Mouse (Mus musculus) stomach, embryonic 16.5 days (tissue): ENCODE measurements around the gene Tram2. TPM values are rescaled to one million over a fixed set of nuclear protein-coding genes. Genes with fewer than 3 reads are reported as not detected.
A peak's percentile ranks its signal among the peaks of the same experiment; 100 is the strongest.

Experiments
- ATAC-seq: fragments of 200-750 bp; cut with Nextera tagmentation; 2 replicates; pipeline ENCODE4 v1.8.0; 2017; ENCODE audit warnings: moderate number of reproducible peaks, moderate TSS enrichment; ENCODE audit not compliant: insufficient read depth, low FRiP score
- H3K27ac ChIP-seq: fragments of 300-500 bp; sonication (generic); 2 replicates; pipeline ENCODE4 v1.5.1; 2014; ENCODE audit warnings: low read length
- H3K27me3 ChIP-seq: fragments of 300-500 bp; sonication (generic); 2 replicates; pipeline ENCODE4 v1.6.1; 2014; ENCODE audit warnings: low read length, control low read depth, mixed read lengths; ENCODE audit not compliant: control insufficient read depth, insufficient read depth
- H3K36me3 ChIP-seq: fragments of 300-500 bp; sonication (generic); 2 replicates; pipeline ENCODE4 v1.6.1; 2014; ENCODE audit warnings: low read length; ENCODE audit not compliant: control insufficient read depth, insufficient read depth
- H3K4me1 ChIP-seq: fragments of 300-500 bp; sonication (generic); 2 replicates; pipeline ENCODE4 v1.6.1; 2014; ENCODE audit warnings: low read length, control low read depth, mixed read lengths; ENCODE audit not compliant: control insufficient read depth, insufficient read depth
- H3K4me2 ChIP-seq: fragments of 300-500 bp; sonication (generic); 2 replicates; pipeline ENCODE4 v1.6.1; 2014; ENCODE audit warnings: low read depth, low read length, mixed read lengths
- H3K4me3 ChIP-seq: fragments of 300-500 bp; sonication (generic); replicated peaks from 2 replicates; pipeline ENCODE4 v1.5.1; 2014; ENCODE audit warnings: mild to moderate bottlenecking, low read length
- H3K9ac ChIP-seq: fragments of 300-500 bp; sonication (generic); 2 replicates; pipeline ENCODE4 v1.6.1; 2014; ENCODE audit warnings: low read length
- H3K9me3 ChIP-seq: fragments of 300-500 bp; sonication (generic); replicated peaks from 2 replicates; pipeline ENCODE4 v1.6.1; 2016; ENCODE audit warnings: low read length, control low read depth; ENCODE audit not compliant: control insufficient read depth
- WGBS: fragments of 180-500 bp; shearing (Covaris S2); extraction: QIAGEN DNeasy Blood & Tissue Kit; methylation state at CpG from one replicate; pipeline ENCODE4 v1.1.7; 2014; 5-methylcytosine and 5-hydroxymethylcytosine counted together
- polyA plus RNA-seq: library from polyadenylated mRNA; unstranded; fragments of >200 nt; fragmentation: Nextera tagmentation; extraction: Ambion mirVana; gene quantifications from 2 replicates; pipeline ENCODE4 v1.2.1, GENCODE M21; 2015

The Tram2 gene
- polyA plus RNA-seq, 1 experiment from 2014 or later, result 5.8 TPM

GRCm38 (mm10) chr1:21086291-21086690 lies 7.3 kb upstream of the Tram2 start:
- H3K4me1 ChIP-seq, result no peaks in the 10 kb centered on the region
- 77% methylated on average over 5 of the region's 5 CpGs for WGBS
- no peak overlapping the region for H3K27ac ChIP-seq
- H3K36me3 ChIP-seq, result no peaks in the 10 kb centered on the region
- no peak for ATAC-seq
- H3K9me3 ChIP-seq, result no peaks in the 10 kb centered on the region
- no peak overlapping the region for H3K9ac ChIP-seq
- H3K4me2 ChIP-seq, result no peak overlapping the region
- no peak overlapping the region for H3K4me3 ChIP-seq
- no peaks in the 10 kb centered on the region for H3K27me3 ChIP-seq

GRCm38 (mm10) chr1:21084661-21085060 lies 5.6 kb upstream of the Tram2 start:
- H3K9me3 ChIP-seq, result no peaks in the 10 kb centered on the region
- H3K4me3 ChIP-seq, result no peak overlapping the region
- no peaks in the 10 kb centered on the region for H3K4me1 ChIP-seq
- no peaks in the 10 kb centered on the region for H3K36me3 ChIP-seq
- no peak overlapping the region for H3K4me2 ChIP-seq
- H3K27me3 ChIP-seq, result no peaks in the 10 kb centered on the region
- no peak overlapping the region for H3K9ac ChIP-seq
- WGBS, result 73% methylated on average over 2 of the region's 2 CpGs
- ATAC-seq, result no peak
- H3K27ac ChIP-seq, result no peak overlapping the region

- H3K27ac ChIP-seq, result no peak overlapping the region
- H3K4me3 ChIP-seq, result no peak overlapping the region
- no peak for ATAC-seq
- H3K36me3 ChIP-seq, result no peaks in the 10 kb centered on the region
- peaks cover 25% of the 10 kb centered on the region for H3K4me1 ChIP-seq
- no peak overlapping the region for H3K9ac ChIP-seq
- no peak overlapping the region for H3K4me2 ChIP-seq
- WGBS, result 86% methylated on average over 12 of the region's 12 CpGs
- H3K27me3 ChIP-seq, result no peaks in the 10 kb centered on the region
- H3K9me3 ChIP-seq, result no peaks in the 10 kb centered on the region
Observed at GRCm38 (mm10) chr1:21080362-21080761, 1.3 kb upstream of the Tram2 start.

GRCm38 (mm10) chr1:21078481-21079214 lies 381 bp downstream of the Tram2 start:
- H3K9ac ChIP-seq, result peak overlapping the region; percentile 83
- H3K9me3 ChIP-seq, result no peaks in the 10 kb centered on the region
- H3K4me3 ChIP-seq, result peak overlapping the region; percentile 75
- H3K4me2 ChIP-seq, result peak overlapping the region; percentile 76
- H3K36me3 ChIP-seq, result no peaks in the 10 kb centered on the region
- WGBS, result 1% methylated on average over 36 of the region's 36 CpGs
- H3K27ac ChIP-seq, result peak overlapping the region; percentile 71
- H3K4me1 ChIP-seq, result peaks cover 30% of the 10 kb centered on the region
- peak; percentile 59 for ATAC-seq
- no peaks in the 10 kb centered on the region for H3K27me3 ChIP-seq

GRCm38 (mm10) chr1:21077619-21078018 lies 1.4 kb downstream of the Tram2 start:
- H3K4me1 ChIP-seq, result peaks cover 30% of the 10 kb centered on the region
- no peak for ATAC-seq
- WGBS, result 68% methylated on average over 7 of the region's 7 CpGs
- no peaks in the 10 kb centered on the region for H3K27me3 ChIP-seq
- H3K4me2 ChIP-seq, result peak overlapping the region; percentile 76
- H3K9ac ChIP-seq, result peak overlapping the region; percentile 83; the same call in 1 of the 2 replicates
- no peak overlapping the region for H3K27ac ChIP-seq
- no peaks in the 10 kb centered on the region for H3K36me3 ChIP-seq
- H3K9me3 ChIP-seq, result no peaks in the 10 kb centered on the region
- H3K4me3 ChIP-seq, result peak overlapping the region; percentile 75

- H3K36me3 ChIP-seq, result no peaks in the 10 kb centered on the region
- H3K27me3 ChIP-seq, result no peaks in the 10 kb centered on the region
- peaks cover 30% of the 10 kb centered on the region for H3K4me1 ChIP-seq
- H3K27ac ChIP-seq, result no peak overlapping the region
- H3K4me2 ChIP-seq, result peak overlapping the region; percentile 76
- H3K4me3 ChIP-seq, result peak overlapping the region; percentile 75; the same call in 1 of the 2 replicates
- 48% methylated on average over 5 of the region's 5 CpGs for WGBS
- no peaks in the 10 kb centered on the region for H3K9me3 ChIP-seq
- ATAC-seq, result no peak
- H3K9ac ChIP-seq, result peak overlapping the region; percentile 6; the same call in 1 of the 2 replicates
Observed at GRCm38 (mm10) chr1:21077191-21077590, 1.8 kb downstream of the Tram2 start.

- Histone ChIP-seq H3K4me1 (peaks cover 30% of the 10 kb centered on the region), H3K4me3 (peak overlapping the region; percentile 75), H3K36me3 (no peaks in the 10 kb centered on the region), H3K4me2 (peak overlapping the region; percentile 76), H3K9ac (peak overlapping the region; percentile 59), H3K27me3 (no peaks in the 10 kb centered on the region), H3K9me3 (no peaks in the 10 kb centered on the region), H3K27ac (peak overlapping the region; percentile 69)
- no peak for ATAC-seq
- 20% methylated on average over 6 of the region's 6 CpGs for WGBS
Observed at GRCm38 (mm10) chr1:21075986-21076495, 3.0 kb downstream of the Tram2 start.

GRCm38 (mm10) chr1:21074231-21074630 lies 4.8 kb downstream of the Tram2 start:
- no peak for ATAC-seq
- no peaks in the 10 kb centered on the region for H3K9me3 ChIP-seq
- H3K27me3 ChIP-seq, result no peaks in the 10 kb centered on the region
- no peak overlapping the region for H3K4me3 ChIP-seq
- H3K36me3 ChIP-seq, result no peaks in the 10 kb centered on the region
- 70% methylated on average over 5 of the region's 5 CpGs for WGBS
- H3K4me1 ChIP-seq, result peaks cover 30% of the 10 kb centered on the region
- no peak overlapping the region for H3K27ac ChIP-seq
- no peak overlapping the region for H3K4me2 ChIP-seq
- no peak overlapping the region for H3K9ac ChIP-seq

- H3K27ac ChIP-seq, result no peak overlapping the region
- no peaks in the 10 kb centered on the region for H3K27me3 ChIP-seq
- no peak overlapping the region for H3K4me2 ChIP-seq
- peaks cover 28% of the 10 kb centered on the region for H3K4me1 ChIP-seq
- no peak overlapping the region for H3K9ac ChIP-seq
- ATAC-seq, result no peak
- H3K4me3 ChIP-seq, result no peak overlapping the region
- WGBS, result 63% methylated on average over 12 of the region's 12 CpGs
- H3K36me3 ChIP-seq, result no peaks in the 10 kb centered on the region
- no peaks in the 10 kb centered on the region for H3K9me3 ChIP-seq
Observed at GRCm38 (mm10) chr1:21072875-21073444, 6.1 kb downstream of the Tram2 start.
